In the genomic region with DNA sequence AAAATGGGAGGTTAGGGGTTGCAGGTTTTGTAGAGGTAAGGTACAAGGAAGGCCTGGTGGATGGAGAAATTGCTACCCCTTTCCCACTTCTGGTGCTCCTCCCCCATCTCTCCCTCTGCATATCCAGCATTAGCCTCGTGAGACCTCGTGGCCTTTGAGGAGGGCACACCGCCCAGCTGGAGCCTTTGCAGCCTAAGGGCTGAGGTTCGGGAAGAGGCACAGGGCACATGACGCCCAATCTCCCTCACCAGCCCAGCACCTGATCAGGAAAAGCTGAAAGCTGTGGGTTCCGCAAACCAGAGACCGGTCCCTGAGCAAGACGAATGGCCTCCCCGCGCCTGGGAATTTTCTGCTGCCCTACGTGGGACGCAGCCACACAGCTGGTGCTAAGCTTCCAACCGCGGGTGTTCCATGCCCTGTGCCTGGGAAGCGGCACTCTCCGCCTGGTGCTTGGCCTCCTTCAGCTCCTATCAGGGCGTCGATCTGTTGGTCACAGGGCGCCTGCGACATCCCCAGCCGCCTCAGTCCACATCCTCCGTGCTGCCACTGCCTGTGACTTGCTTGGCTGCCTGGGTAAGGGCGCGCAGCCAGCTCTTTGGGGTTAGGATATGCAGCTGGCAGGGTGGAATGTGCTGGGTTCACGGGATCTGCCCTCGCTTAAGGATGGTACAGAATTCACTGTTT, we compare ENCODE assay signal across 9 mouse cellular contexts. TPM values are rescaled to one million over a fixed set of nuclear protein-coding genes. Genes with fewer than 3 reads are reported as not detected.
DNase-seq lines count a peak whose midpoint lies in the region; ATAC-seq and TF ChIP-seq lines count a peak whose summit lies in the region.
"Had no signal": no experiment of that assay in that cellular context is flagged by ENCODE, and none has a peak within 500 bp of the region (broad histone marks: within the 10 kb centered on the region; RNA-seq: fewer than 3 reads in every experiment).

A gene (plus strand): TSS at position 202 of the 684 bp plus-strand sequence.

- H3K27ac ChIP-seq in heart, embryonic 10.5 days, result peak within 1 kb of the TSS; percentile 47
- no peak within 1 kb of the TSS for H3K27ac ChIP-seq in heart, postnatal 0 days (ENCODE audit: low read depth)
- H3K27ac ChIP-seq in midbrain, embryonic 13.5 days, result no peak within 1 kb of the TSS

- no peak within 1 kb of the TSS for H3K9ac ChIP-seq in heart, postnatal 0 days (replicated peaks; ENCODE audit: low read depth, low read length)
- H3K9ac ChIP-seq in midbrain, embryonic 13.5 days (replicated peaks), result peak within 1 kb of the TSS; percentile 56; the same call in 1 of the 2 replicates

- H3K27me3 ChIP-seq in heart, embryonic 10.5 days (ENCODE audit: insufficient read depth, poor library complexity, severe bottlenecking), result peaks cover 9% of the 10 kb centered on the region
- 0 out of 2 replicates have a peak, but pooled peaks cover 6% of the 10 kb centered on the region for H3K27me3 ChIP-seq in heart, postnatal 0 days (ENCODE audit: control insufficient read depth, insufficient read depth, low read length)
- H3K27me3 ChIP-seq in midbrain, embryonic 13.5 days, result peaks cover 31% of the 10 kb centered on the region; the same call in 1 of the 2 replicates

- ATAC-seq in heart, postnatal 0 days (ENCODE audit: insufficient read depth, low read depth), result no peak
- peak; percentile 62 for ATAC-seq in midbrain, embryonic 13.5 days

- TF ChIP-seq EP300 in heart, postnatal 0 days (IDR thresholded peaks at IDR 0.05; ENCODE audit: low read depth), result no peak

- intact Hi-C loops in heart, postnatal 25 days (cut with DNase I), result no loop called here

- H3K4me1 ChIP-seq in heart, embryonic 10.5 days, result no peaks in the 10 kb centered on the region
- no peaks in the 10 kb centered on the region; the same call in 1 of the 2 replicates for H3K4me1 ChIP-seq in heart, postnatal 0 days (ENCODE audit: control insufficient read depth, insufficient read depth)
- no peaks in the 10 kb centered on the region for H3K4me1 ChIP-seq in midbrain, embryonic 13.5 days (replicated peaks)

- H3K4me3 ChIP-seq in heart, embryonic 10.5 days, result peak within 1 kb of the TSS; percentile 51
- H3K4me3 ChIP-seq in heart, postnatal 0 days (ENCODE audit: low read depth, low read length), result peak within 1 kb of the TSS; percentile 18
- peak within 1 kb of the TSS; percentile 28 for H3K4me3 ChIP-seq in midbrain, embryonic 13.5 days (replicated peaks)

- no peaks in the 10 kb centered on the region for H3K9me3 ChIP-seq in heart, embryonic 10.5 days
- H3K9me3 ChIP-seq in heart, postnatal 0 days (replicated peaks; ENCODE audit: control insufficient read depth, low read length), result no peaks in the 10 kb centered on the region
- no peaks in the 10 kb centered on the region for H3K9me3 ChIP-seq in midbrain, embryonic 13.5 days
- H3K9me3 ChIP-seq: G1E had no signal

- WGBS in heart, embryonic 10.5 days, result 15% methylated on average over 26 of the region's 26 CpGs
- 17% methylated on average over 25 of the region's 26 CpGs for WGBS in heart, postnatal 0 days
- WGBS in midbrain, embryonic 13.5 days, result 17% methylated on average over 26 of the region's 26 CpGs

- DNase-seq in heart, embryonic 10.5 days (ENCODE audit: low spot score), result peak; percentile 73
- DNase-seq in heart, postnatal 25 days (ENCODE audit: low spot score), result no peak
- DNase-seq in adrenal gland, postnatal 36 days, result peak; percentile 27 to 34
- DNase-seq in heart, postnatal 0 days (ENCODE audit: low spot score), result no peak
- DNase-seq in kidney, postnatal 14 days, result peak; percentile 41
- no peak for DNase-seq in spleen, postnatal 4 days (ENCODE audit: low spot score in 2 of 2)
- no peak for DNase-seq in cerebellum, postnatal 36 days

- peak within 1 kb of the TSS; percentile 58 for H3K4me2 ChIP-seq in heart, postnatal 0 days (ENCODE audit: low read depth, low read length)
- H3K4me2 ChIP-seq in midbrain, embryonic 13.5 days (replicated peaks), result peak within 1 kb of the TSS; percentile 52

- H3K36me3 ChIP-seq in heart, embryonic 10.5 days, result no peaks in the 10 kb centered on the region
- H3K36me3 ChIP-seq in heart, postnatal 0 days (replicated peaks; ENCODE audit: control insufficient read depth, insufficient read depth, low read length), result no peaks in the 10 kb centered on the region
- no peaks in the 10 kb centered on the region for H3K36me3 ChIP-seq in midbrain, embryonic 13.5 days
- H3K36me3 ChIP-seq: G1E had no signal

- TF ChIP-seq CTCF in heart, postnatal 0 days (IDR thresholded peaks at IDR 0.05; ENCODE audit: low read depth), result no peak

RNA-seq across cellular contexts. Expression of the gene that starts here (rescaled TPM):
- 0.28 TPM in 1 of 2 replicates, not detected in the other for polyA plus RNA-seq in heart, embryonic 10.5 days (2016; fragmentation: Nextera tagmentation; extraction: Ambion mirVana)
- total RNA-seq in heart, postnatal 25 days (2021), result not detected
- not detected for total RNA-seq in adrenal gland, postnatal 36 days (2021)
- not detected in 2 replicates for total RNA-seq in heart, postnatal 0 days (2014; rRNA removed; ENCODE audit: low replicate concordance)
- polyA plus RNA-seq in heart, postnatal 0 days (2015; fragmentation: Nextera tagmentation; extraction: Ambion mirVana), result 0.12 TPM in 2 replicates
- 0.16 and 0.17 TPM in 2 replicates for polyA plus RNA-seq in midbrain, embryonic 13.5 days (2015; fragmentation: Nextera tagmentation; extraction: Ambion mirVana)
- total RNA-seq: G1E had no signal
- polyA plus RNA-seq: G1E had no signal

Comparison
In these comparisons a context has a peak if more than half of its experiments do, and no peak if none do; other contexts are left out.
1. Peak in DNase-seq, H3K4me3 ChIP-seq and H3K27ac ChIP-seq in heart, embryonic 10.5 days; RNA of the gene not detected or under 1 TPM.
2. Peak in DNase-seq in adrenal gland, postnatal 36 days; RNA of the gene not detected or under 1 TPM.
3. Peak in ATAC-seq, H3K4me3 ChIP-seq, H3K9ac ChIP-seq and H3K4me2 ChIP-seq in midbrain, embryonic 13.5 days; RNA of the gene not detected or under 1 TPM.